12 mouse cellular contexts compared by ENCODE assay signal in genomic region chr10:98538706-98539105, GRCm38 (mm10).
"Had no signal": no experiment of that assay in that cellular context is flagged by ENCODE, and none has a peak within 500 bp of the region (broad histone marks: within the 10 kb centered on the region; RNA-seq: fewer than 3 reads in every experiment).

No protein-coding gene starts in this region.

- H3K9ac ChIP-seq: liver, embryonic 15.5 days; midbrain, embryonic 12.5 days had no signal

- H3K4me3 ChIP-seq: left cerebral cortex, adult 2 months; limb, embryonic 10.5 days; liver, embryonic 15.5 days; megakaryocyte, embryonic 14.5 days; midbrain, embryonic 12.5 days had no signal

- H3K9me3 ChIP-seq: limb, embryonic 10.5 days; liver, embryonic 15.5 days; megakaryocyte, embryonic 14.5 days; midbrain, embryonic 12.5 days had no signal

- H3K36me3 ChIP-seq: limb, embryonic 10.5 days; liver, embryonic 15.5 days; midbrain, embryonic 12.5 days had no signal

- H3K4me1 ChIP-seq: liver, embryonic 15.5 days; megakaryocyte, embryonic 14.5 days had no signal

- H3K4me2 ChIP-seq: liver, embryonic 11.5 days; liver, embryonic 15.5 days; midbrain, embryonic 12.5 days had no signal

- DNase-seq: kidney, adult 8-10 months; kidney, postnatal 25 days; right cerebral cortex, postnatal 14 days had no signal

- H3K27ac ChIP-seq: left cerebral cortex, adult 2 months; limb, embryonic 10.5 days; liver, embryonic 15.5 days; macrophage; midbrain, embryonic 12.5 days had no signal

- H3K27me3 ChIP-seq: liver, embryonic 15.5 days; megakaryocyte, embryonic 14.5 days; midbrain, embryonic 12.5 days had no signal

- ATAC-seq: inflammation-experienced regulatory T-cells, adult 6 months; intestine, postnatal 0 days had no signal
